Mouse (Mus musculus): ENCODE measurements around the gene Nxnl2.

DNA sequence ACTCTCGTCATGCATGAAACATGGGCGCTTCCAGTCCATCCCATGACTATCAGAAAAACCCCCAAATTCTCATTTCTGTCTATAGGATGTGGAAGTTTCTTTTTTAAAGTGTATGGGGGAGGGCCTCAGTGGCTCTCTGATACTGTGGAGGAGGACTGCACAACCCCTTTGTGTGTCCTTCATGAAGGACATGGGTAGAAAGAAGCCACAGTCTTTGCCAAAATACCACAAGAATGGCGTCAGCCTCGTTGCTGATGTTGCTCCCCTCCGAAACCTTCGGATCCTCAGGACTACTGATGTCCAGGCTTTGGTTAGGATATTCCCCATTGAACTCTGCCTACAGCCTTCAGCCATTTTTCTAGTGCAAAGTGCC, 14.8 kb upstream of the Nxnl2 start:
- TF ChIP-seq SMC3 (IDR thresholded peaks at IDR 0.05; ENCODE audit: low read depth, low read length) (no peak), ZKSCAN1 (IDR thresholded peaks at IDR 0.05; ENCODE audit: low read depth, low read length) (no peak), EP300 (IDR thresholded peaks at IDR 0.05; ENCODE audit: low read depth in 1 of 2, low read length in 2 of 2) (no peak), ZNF384 (IDR thresholded peaks at IDR 0.05; ENCODE audit: low read depth, low read length) (no peak), CTCF (IDR thresholded peaks at IDR 0.05 in 2 of 3, conservative IDR thresholded peaks at IDR 0.05 in 1 of 3; ENCODE audit: control insufficient read depth in 1 of 3, insufficient read depth in 1 of 3, low read depth in 2 of 3, low read length in 3 of 3, poor library complexity in 1 of 3, severe bottlenecking in 1 of 3) (no peak), POLR2A (IDR thresholded peaks at IDR 0.05; ENCODE audit: control insufficient read depth in 1 of 2, insufficient read depth in 1 of 2, low read depth in 1 of 2, low read length in 2 of 2, poor library complexity in 1 of 2) (no peak), NELFE (IDR thresholded peaks at IDR 0.05; ENCODE audit: low read depth, low read length) (no peak), GATA1 (IDR thresholded peaks at IDR 0.05; ENCODE audit: low read depth, low read length) (no peak), MAX (IDR thresholded peaks at IDR 0.05; ENCODE audit: low read length) (no peak), NRF1 (IDR thresholded peaks at IDR 0.05; ENCODE audit: insufficient read depth, low read depth, low read length, poor library complexity, severe bottlenecking) (no peak), HCFC1 (IDR thresholded peaks at IDR 0.05; ENCODE audit: low read depth, low read length) (no peak)

Data from MEL (cell line).